Mouse (Mus musculus) forebrain, embryonic 11.5 days (tissue): ENCODE data around the gene Ap4s1. TPM values are rescaled to one million over a fixed set of nuclear protein-coding genes. Genes with fewer than 3 reads are reported as not detected.

Experiments
- ATAC-seq: fragments of 200-750 bp; cut with Nextera tagmentation; replicated peaks from 2 replicates; pipeline ENCODE4 v1.8.0; 2017; ENCODE audit warnings: moderate TSS enrichment; ENCODE audit not compliant: low FRiP score
- DNase-seq: peaks from one replicate; pipeline ENCODE4 v3.0.0-alpha.2; 2017; ENCODE audit warnings: low spot score
- H3K27ac ChIP-seq: fragments of 300-500 bp; sonication (generic); 2 replicates; pipeline ENCODE4 v1.5.1; 2014; ENCODE audit warnings: low read depth, low read length
- H3K27me3 ChIP-seq: fragments of 300-500 bp; sonication (generic); 2 replicates; pipeline ENCODE4 v1.6.1; 2014; ENCODE audit warnings: mild to moderate bottlenecking, low read length, mixed read lengths; ENCODE audit not compliant: control insufficient read depth, insufficient read depth
- H3K36me3 ChIP-seq: fragments of 300-500 bp; sonication (generic); 2 replicates; pipeline ENCODE4 v1.6.1; 2014; ENCODE audit warnings: mild to moderate bottlenecking, low read length, moderate library complexity, mixed read lengths; ENCODE audit not compliant: control insufficient read depth, insufficient read depth
- H3K4me1 ChIP-seq: fragments of 300-500 bp; sonication (generic); replicated peaks from 2 replicates; pipeline ENCODE4 v1.6.1; 2014; ENCODE audit warnings: low read length, mixed read lengths; ENCODE audit not compliant: control insufficient read depth, insufficient read depth
- H3K4me2 ChIP-seq: fragments of 300-500 bp; sonication (generic); 2 replicates; pipeline ENCODE4 v1.6.1; 2014; ENCODE audit warnings: low read depth, mild to moderate bottlenecking, low read length, moderate library complexity, mixed read lengths; ENCODE audit not compliant: severe bottlenecking
- H3K4me3 ChIP-seq: fragments of 300-500 bp; sonication (generic); 2 replicates; pipeline ENCODE4 v1.5.1; 2014; ENCODE audit warnings: low read depth, low read length
- H3K9ac ChIP-seq: fragments of 300-500 bp; sonication (generic); 2 replicates; pipeline ENCODE4 v1.6.1; 2014; ENCODE audit warnings: low read length
- H3K9me3 ChIP-seq: fragments of 300-500 bp; sonication (generic); 2 replicates; pipeline ENCODE4 v1.6.1; 2016; ENCODE audit warnings: low read length, mixed read lengths; ENCODE audit not compliant: control insufficient read depth
- WGBS: fragments of 180-500 bp; shearing (Covaris S2); extraction: QIAGEN DNeasy Blood & Tissue Kit; methylation state at CpG from one replicate; pipeline ENCODE4 v1.1.7; 2014; 5-methylcytosine and 5-hydroxymethylcytosine counted together
- polyA plus RNA-seq: library from polyadenylated mRNA; unstranded; fragments of >200 nt; fragmentation: Nextera tagmentation; extraction: Ambion mirVana; gene quantifications from 2 replicates; pipeline ENCODE4 v1.2.1, GENCODE M21; 2014

Ap4s1 gene
- polyA plus RNA-seq, 1 experiment from 2014 or later = 53.7 TPM

DNA sequence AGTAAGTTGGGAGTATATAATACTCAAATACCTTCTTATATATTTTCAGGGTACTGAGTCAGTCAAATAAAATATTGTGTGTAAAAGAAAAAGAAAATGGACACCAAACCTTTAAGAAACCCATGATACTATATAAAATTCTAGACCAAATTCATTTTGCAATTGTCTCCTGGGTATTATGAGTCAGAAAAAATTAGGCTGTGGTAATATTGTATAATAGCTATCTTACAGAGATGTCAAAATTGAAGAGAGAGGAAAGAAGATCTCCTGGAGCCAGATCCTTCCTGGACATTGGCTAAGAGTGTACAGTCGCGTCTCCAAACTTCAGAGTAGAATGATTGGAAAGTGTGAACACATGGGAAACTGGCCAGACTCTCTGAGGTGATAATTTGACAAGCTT, 5.3 kb downstream of the Ap4s1 start:
- no peaks in the 10 kb centered on the region for H3K9me3 ChIP-seq
- DNase-seq (no peak), ATAC-seq (no peak)
- no peak overlapping the region for H3K27ac ChIP-seq
- WGBS = 93% methylated on average over 2 of the region's 2 CpGs
- H3K9ac ChIP-seq = no peak overlapping the region
- H3K36me3 ChIP-seq = no peaks in the 10 kb centered on the region
- no peak overlapping the region for H3K4me3 ChIP-seq
- H3K27me3 ChIP-seq = no peaks in the 10 kb centered on the region
- H3K4me1 ChIP-seq = no peaks in the 10 kb centered on the region; the same call in 1 of the 2 replicates
- H3K4me2 ChIP-seq = no peak overlapping the region

DNA sequence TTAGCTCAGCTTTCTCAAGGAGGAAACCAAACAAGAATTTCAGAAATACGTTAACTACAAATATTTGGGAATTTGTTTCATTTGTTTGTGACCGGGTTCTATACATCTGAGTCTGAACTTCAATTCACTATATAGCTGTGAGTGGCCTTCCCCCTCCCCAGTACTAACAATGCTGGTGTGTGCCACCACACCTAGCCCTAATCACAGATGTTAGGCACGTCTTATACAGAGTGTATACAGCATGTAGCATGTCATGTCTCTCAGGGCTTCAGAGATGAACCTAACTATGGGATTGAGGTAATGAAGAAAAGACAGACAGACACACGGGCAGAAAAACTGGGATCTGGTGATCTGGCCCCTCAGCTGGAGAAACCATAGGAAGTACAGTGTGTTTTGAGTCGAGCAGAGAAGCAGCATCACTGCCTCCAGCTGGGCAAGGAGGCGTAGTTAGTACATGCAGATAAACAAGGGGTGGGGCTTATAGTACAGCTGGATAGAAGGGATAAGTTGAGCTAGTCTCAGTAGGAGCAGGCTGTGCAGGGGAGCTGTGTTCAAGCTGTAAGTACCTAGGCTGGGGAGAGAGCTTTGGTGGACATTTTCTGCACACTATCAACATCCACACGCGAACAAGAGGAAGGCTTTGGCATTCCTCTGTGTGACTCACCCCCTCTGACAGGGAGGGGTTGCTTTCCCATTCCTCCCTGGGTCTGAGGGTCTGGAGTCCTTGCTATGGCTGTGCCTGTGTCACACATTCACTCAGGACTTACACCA, 9.0 kb downstream of the Ap4s1 start:
- no peak overlapping the region for H3K27ac ChIP-seq
- DNase-seq = no peak
- 0 out of 2 replicates have a peak, but pooled peaks have one; percentile 27 for ATAC-seq
- 65% methylated on average over 8 of the region's 8 CpGs for WGBS
- H3K36me3 ChIP-seq = no peaks in the 10 kb centered on the region
- no peak overlapping the region for H3K4me2 ChIP-seq
- H3K27me3 ChIP-seq = no peaks in the 10 kb centered on the region
- peaks cover under 1% of the 10 kb centered on the region; the same call in 1 of the 2 replicates for H3K4me1 ChIP-seq
- H3K4me3 ChIP-seq = no peak overlapping the region
- H3K9ac ChIP-seq = no peak overlapping the region
- H3K9me3 ChIP-seq = no peaks in the 10 kb centered on the region

DNA sequence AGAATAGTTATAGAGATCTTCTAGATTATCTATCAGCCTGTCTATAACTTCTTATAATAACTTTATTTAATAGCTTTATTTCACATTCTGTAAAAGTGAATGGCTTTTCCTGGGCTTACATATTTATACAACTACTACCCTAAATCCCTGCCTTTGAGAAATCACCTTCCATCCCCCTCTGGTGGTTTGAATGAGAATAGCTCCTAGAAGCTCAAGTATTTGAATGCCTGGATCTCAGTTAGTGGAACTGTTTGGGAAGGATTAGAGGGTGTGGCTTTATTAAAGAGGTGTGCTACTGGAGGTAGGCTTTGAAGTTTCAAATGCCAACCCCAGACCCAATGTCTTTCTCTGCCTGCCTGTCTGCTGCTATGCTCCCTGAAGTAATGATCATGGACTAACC, 10.9 kb downstream of the Ap4s1 start:
- H3K36me3 ChIP-seq = no peaks in the 10 kb centered on the region
- no peaks in the 10 kb centered on the region for H3K9me3 ChIP-seq
- H3K4me3 ChIP-seq = no peak overlapping the region
- no peak overlapping the region for H3K27ac ChIP-seq
- H3K4me2 ChIP-seq = no peak overlapping the region
- no peak overlapping the region for H3K9ac ChIP-seq
- no peaks in the 10 kb centered on the region for H3K27me3 ChIP-seq
- H3K4me1 ChIP-seq = peaks cover 2% of the 10 kb centered on the region; the same call in 1 of the 2 replicates
- ATAC-seq (no peak), DNase-seq (no peak)

DNA sequence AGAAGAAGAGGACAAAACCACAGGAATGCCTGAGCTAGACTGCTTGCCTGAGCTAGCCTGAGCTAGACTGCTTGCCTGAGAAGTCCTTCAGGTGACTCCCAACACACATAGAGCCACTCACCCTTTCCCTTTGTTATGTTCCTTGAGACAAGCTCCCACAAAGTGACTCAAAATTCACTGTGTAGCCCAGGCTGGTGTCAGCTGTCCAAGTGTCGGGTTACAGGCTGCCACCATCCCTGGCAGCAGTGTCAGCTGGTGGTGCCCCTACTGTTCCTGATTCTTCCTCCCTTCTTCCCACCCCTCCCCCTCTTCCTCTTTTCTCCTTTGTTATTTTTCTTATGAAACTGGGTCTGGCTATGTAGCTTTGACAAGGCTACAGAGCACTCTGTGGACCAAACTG, 13.0 kb downstream of the Ap4s1 start:
- H3K27ac ChIP-seq = no peak overlapping the region
- H3K27me3 ChIP-seq = no peaks in the 10 kb centered on the region
- H3K9ac ChIP-seq = no peak overlapping the region
- H3K9me3 ChIP-seq = no peaks in the 10 kb centered on the region
- 18% methylated on average over 1 of the region's 1 CpGs for WGBS
- H3K4me2 ChIP-seq = no peak overlapping the region
- ATAC-seq = peak; percentile 66
- no peak for DNase-seq
- peaks cover 2% of the 10 kb centered on the region; the same call in 1 of the 2 replicates for H3K4me1 ChIP-seq
- H3K4me3 ChIP-seq = no peak overlapping the region
- no peaks in the 10 kb centered on the region for H3K36me3 ChIP-seq

DNA sequence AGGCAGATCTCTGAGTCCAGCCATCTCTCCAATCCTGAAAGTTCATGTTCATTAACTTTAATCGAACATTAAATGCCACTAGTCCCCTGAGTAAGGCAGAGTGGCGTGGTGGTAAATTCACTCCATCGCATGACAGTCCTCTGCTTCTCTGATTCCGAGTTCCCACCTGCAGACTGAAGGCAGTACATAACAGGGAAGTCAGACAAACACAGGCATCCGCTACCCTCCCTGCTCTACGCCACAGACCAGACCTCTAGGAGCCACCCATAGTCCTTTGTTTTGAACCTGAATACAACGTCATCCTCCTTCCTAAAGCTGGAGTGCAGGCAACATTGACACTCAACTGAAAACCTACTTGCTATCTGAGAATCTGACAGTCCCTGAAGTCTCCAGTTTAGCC, 13.7 kb downstream of the Ap4s1 start:
- Histone ChIP-seq H3K9ac (no peak overlapping the region), H3K4me3 (no peak overlapping the region), H3K27me3 (no peaks in the 10 kb centered on the region), H3K9me3 (no peaks in the 10 kb centered on the region), H3K36me3 (no peaks in the 10 kb centered on the region), H3K4me2 (no peak overlapping the region), H3K4me1 (peaks cover 2% of the 10 kb centered on the region; the same call in 1 of the 2 replicates), H3K27ac (no peak overlapping the region)
- 71% methylated on average over 7 of the region's 7 CpGs for WGBS
- DNase-seq (no peak), ATAC-seq (no peak)

DNA sequence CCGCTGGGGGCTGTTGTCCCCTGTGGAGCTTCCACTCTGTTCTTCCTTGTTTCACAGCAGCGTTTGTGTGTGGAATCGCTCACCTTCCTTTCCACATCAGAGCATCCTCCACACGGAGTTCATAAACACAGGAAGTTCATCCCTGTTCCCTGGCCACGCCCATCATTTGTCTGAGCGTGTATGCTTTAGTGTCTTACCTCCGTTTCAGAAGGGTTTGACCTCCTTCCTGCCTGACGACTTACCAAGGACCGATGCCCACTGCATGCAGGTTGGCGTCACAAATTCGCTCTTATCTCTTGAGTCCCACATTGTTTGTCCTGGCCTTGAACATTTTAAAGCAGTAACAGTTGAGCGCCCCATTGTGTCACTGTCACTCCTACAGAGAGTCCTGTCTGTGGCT, 14.9 kb downstream of the Ap4s1 start:
- DNase-seq = no peak
- no peaks in the 10 kb centered on the region for H3K27me3 ChIP-seq
- H3K9ac ChIP-seq = no peak overlapping the region
- H3K4me2 ChIP-seq = no peak overlapping the region
- no peaks in the 10 kb centered on the region for H3K9me3 ChIP-seq
- H3K4me3 ChIP-seq = no peak overlapping the region
- H3K4me1 ChIP-seq = 0 out of 2 replicates have a peak, but pooled peaks cover 2% of the 10 kb centered on the region
- WGBS = 87% methylated on average over 12 of the region's 12 CpGs
- no peaks in the 10 kb centered on the region for H3K36me3 ChIP-seq
- H3K27ac ChIP-seq = no peak overlapping the region
- no peak for ATAC-seq

DNA sequence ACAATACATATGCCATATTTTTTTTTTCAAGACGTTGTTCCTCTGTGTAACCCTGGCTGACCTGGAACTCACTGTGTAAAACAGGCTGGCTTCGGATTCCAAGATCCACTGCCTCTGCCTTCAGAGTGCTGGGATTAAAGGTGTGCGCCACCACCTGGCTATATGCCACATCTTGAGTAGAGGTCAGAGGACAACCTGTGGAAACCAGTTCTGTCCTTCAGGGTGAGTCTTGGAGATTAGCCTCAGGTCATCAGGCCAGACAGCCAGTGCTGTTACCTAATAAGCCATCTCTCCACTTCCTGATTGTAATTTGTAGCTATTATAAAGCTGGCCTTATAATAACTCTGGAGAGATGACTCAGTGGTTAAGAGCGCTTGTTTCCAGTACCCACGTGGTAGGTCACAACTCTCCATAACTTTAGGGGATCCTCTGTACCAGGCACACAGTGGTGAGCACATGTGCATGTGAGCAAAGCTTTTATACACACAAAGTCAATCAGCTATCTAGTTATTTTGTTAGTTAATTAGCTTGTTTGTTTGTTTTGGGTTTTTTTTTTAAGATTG, 15.9 kb downstream of the Ap4s1 start:
- Histone ChIP-seq H3K4me1 (0 out of 2 replicates have a peak, but pooled peaks cover 2% of the 10 kb centered on the region), H3K36me3 (no peaks in the 10 kb centered on the region), H3K9ac (no peak overlapping the region), H3K9me3 (no peaks in the 10 kb centered on the region), H3K4me3 (no peak overlapping the region), H3K4me2 (no peak overlapping the region), H3K27ac (no peak overlapping the region), H3K27me3 (no peaks in the 10 kb centered on the region)
- DNase-seq (no peak), ATAC-seq (no peak)
- WGBS = 86% methylated on average over 5 of the region's 5 CpGs

DNA sequence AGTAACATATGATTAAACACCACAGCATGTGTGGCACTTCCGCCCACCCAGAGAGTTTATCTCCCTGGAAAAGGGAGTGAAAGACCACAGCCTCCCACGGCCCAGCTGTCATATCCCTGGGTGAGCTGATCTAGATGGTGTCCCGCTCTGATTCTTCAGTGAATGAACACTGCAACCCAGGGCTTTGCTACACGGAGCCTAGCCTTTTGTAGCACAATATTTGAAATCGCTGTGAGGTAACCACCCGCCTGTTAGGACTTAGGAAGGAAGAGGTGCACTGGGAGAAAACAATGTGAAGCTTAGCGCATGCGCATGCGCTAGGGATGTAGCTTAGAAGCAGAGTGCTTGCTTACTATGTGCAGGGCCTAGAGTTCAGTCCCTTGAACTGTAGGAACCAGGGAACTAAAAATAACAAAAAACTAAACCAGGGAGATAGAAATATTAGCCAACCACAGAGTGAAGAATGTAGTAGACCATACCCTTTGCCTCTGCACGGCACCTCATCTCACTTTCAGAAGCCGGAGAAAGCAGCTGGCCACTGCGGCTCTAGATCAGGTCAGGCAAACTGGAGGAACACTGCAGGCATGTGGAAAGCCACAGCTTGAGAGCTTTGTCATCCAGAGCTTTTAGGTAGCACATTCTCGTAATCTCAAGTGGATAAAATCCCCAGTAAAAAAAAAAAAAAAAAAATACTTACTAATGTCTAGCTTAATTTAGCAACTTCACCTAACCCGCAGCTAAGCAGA, 18.3 kb downstream of the Ap4s1 start:
- Histone ChIP-seq H3K27ac (no peak overlapping the region), H3K4me3 (no peak overlapping the region), H3K9ac (no peak overlapping the region), H3K4me2 (no peak overlapping the region), H3K9me3 (no peaks in the 10 kb centered on the region), H3K27me3 (no peaks in the 10 kb centered on the region), H3K36me3 (no peaks in the 10 kb centered on the region), H3K4me1 (0 out of 2 replicates have a peak, but pooled peaks cover 2% of the 10 kb centered on the region)
- no peak for DNase-seq
- WGBS = 67% methylated on average over 14 of the region's 14 CpGs
- no peak for ATAC-seq
